8 mouse cellular contexts compared by ENCODE assay signal in genomic region chr1:91978443-91978842, GRCm38 (mm10).
DNase-seq lines count a peak whose midpoint lies in the region; ATAC-seq and TF ChIP-seq lines count a peak whose summit lies in the region.

No protein-coding gene starts in this region.

- no peak overlapping the region for H3K9ac ChIP-seq in lung, postnatal 0 days (replicated peaks; ENCODE audit: low read depth)

- DNase-seq in cerebellum, adult 11-12 months, result peak; percentile 26
- no peak for DNase-seq in lung, postnatal 0 days (ENCODE audit: low spot score)
- no peak for DNase-seq in lung, postnatal 14 days
- DNase-seq in heart, postnatal 4 days, result peak; percentile 52
- DNase-seq in adrenal gland, adult 8-10 months, result no peak
- DNase-seq in thymus, adult 2 months, result no peak

- H3K4me2 ChIP-seq in lung, postnatal 0 days (replicated peaks; ENCODE audit: low read depth, low read length), result no peak overlapping the region

- no peak for TF ChIP-seq POLR2A in testis, adult 2 months (IDR thresholded peaks at IDR 0.05; ENCODE audit: control insufficient read depth, low read depth, low read length)
- TF ChIP-seq POLR2A in thymus, adult 2 months (IDR thresholded peaks at IDR 0.05; ENCODE audit: control insufficient read depth, extremely low read depth, insufficient read depth, low read length, poor library complexity), result no peak

- no peak for ATAC-seq in cerebellum, adult (ENCODE audit: insufficient number of reproducible peaks, low FRiP score, low TSS enrichment)
- ATAC-seq in lung, postnatal 0 days, result no peak; the same call in 1 of the 2 replicates

- whole genome bisulfite sequencing in lung, postnatal 0 days, result 77% methylated on average over 3 of the region's 3 CpGs
- 92% methylated on average over 3 of the region's 3 CpGs for WGBS in thymus, adult 2 months

- no peak for TF ChIP-seq EP300 in lung, postnatal 0 days (IDR thresholded peaks at IDR 0.05)

- peak; percentile 28 for TF ChIP-seq CTCF in lung, postnatal 0 days (IDR thresholded peaks at IDR 0.05)
- peak; percentile 28; the same call in 1 of the 2 replicates for TF ChIP-seq CTCF in testis, adult 2 months (IDR thresholded peaks at IDR 0.05; ENCODE audit: control insufficient read depth, insufficient read depth, insufficient replicate concordance, low read depth, low read length)
- no peak for TF ChIP-seq CTCF in thymus, adult 2 months (IDR thresholded peaks at IDR 0.05; ENCODE audit: borderline replicate concordance, control insufficient read depth, extremely low read depth, insufficient read depth, low read length, poor library complexity)

- no peaks in the 10 kb centered on the region; the same call in 1 of the 2 replicates for H3K36me3 ChIP-seq in lung, postnatal 0 days (ENCODE audit: insufficient read depth, low read length)
- no peaks in the 10 kb centered on the region for H3K36me3 ChIP-seq in testis, adult 2 months (ENCODE audit: control insufficient read depth, insufficient read depth, low read length)
- peaks cover 16% of the 10 kb centered on the region; the same call in 1 of the 2 replicates for H3K36me3 ChIP-seq in thymus, adult 2 months (ENCODE audit: control insufficient read depth, insufficient read depth, low read length)

- H3K4me1 ChIP-seq in lung, postnatal 0 days (ENCODE audit: insufficient read depth, low read depth, low read length), result no peaks in the 10 kb centered on the region
- H3K4me1 ChIP-seq in testis, adult 2 months (ENCODE audit: control insufficient read depth, insufficient read depth, low read length), result no peaks in the 10 kb centered on the region
- H3K4me1 ChIP-seq in thymus, adult 2 months (replicated peaks; ENCODE audit: control insufficient read depth, insufficient read depth, low read length), result no peaks in the 10 kb centered on the region

- no peaks in the 10 kb centered on the region for H3K27me3 ChIP-seq in lung, postnatal 0 days (replicated peaks; ENCODE audit: insufficient read depth, low read length)
- H3K27me3 ChIP-seq in testis, adult 2 months (ENCODE audit: control insufficient read depth, insufficient read depth, low read length), result no peaks in the 10 kb centered on the region
- no peaks in the 10 kb centered on the region for H3K27me3 ChIP-seq in thymus, adult 2 months (ENCODE audit: control insufficient read depth, insufficient read depth, low read length)

- no peak overlapping the region for H3K4me3 ChIP-seq in lung, postnatal 0 days (ENCODE audit: low read depth, low read length)
- no peak overlapping the region for H3K4me3 ChIP-seq in testis, adult 2 months (ENCODE audit: control insufficient read depth, low read depth, low read length)
- H3K4me3 ChIP-seq in thymus, adult 2 months (ENCODE audit: control insufficient read depth, insufficient read depth, low read length), result no peak overlapping the region

- H3K9me3 ChIP-seq in lung, postnatal 0 days (ENCODE audit: low read length), result no peaks in the 10 kb centered on the region

- H3K27ac ChIP-seq in lung, postnatal 0 days (ENCODE audit: low read length), result no peak overlapping the region
- no peak overlapping the region for H3K27ac ChIP-seq in testis, adult 2 months (ENCODE audit: control insufficient read depth, insufficient read depth, low read depth, low read length)
- no peak overlapping the region for H3K27ac ChIP-seq in thymus, adult 2 months (ENCODE audit: control insufficient read depth, insufficient read depth, low read length)

Comparison
In these comparisons a context has a peak if more than half of its experiments do, and no peak if none do; other contexts are left out.
1. DNase-seq: peak in cerebellum, adult 11-12 months (single experiment) and heart, postnatal 4 days (single experiment); none in lung, postnatal 0 days (single experiment), lung, postnatal 14 days (single experiment), adrenal gland, adult 8-10 months (single experiment) and thymus, adult 2 months (single experiment).